Mouse (Mus musculus) stomach, postnatal 0 days (tissue): ENCODE measurements around the gene Acat3. TPM values are rescaled to one million over a fixed set of nuclear protein-coding genes. Genes with fewer than 3 reads are reported as not detected.
"Not testable (repeated sequence)": the region's sequence is repeated elsewhere in the genome, so short reads cannot be mapped to it uniquely, and the experiment has no call there.

Experiments used
- ATAC-seq: fragments of 200-750 bp; cut with Nextera tagmentation; 2 replicates; pipeline ENCODE4 v1.8.0; 2017; ENCODE audit not compliant: low FRiP score, low TSS enrichment
- DNase-seq: peaks from one replicate; pipeline ENCODE4 v3.0.0-alpha.2; 2016; ENCODE audit warnings: low spot score
- H3K27ac ChIP-seq: fragments of 300-500 bp; sonication (generic); replicated peaks from 2 replicates; pipeline ENCODE4 v1.5.1; 2014; ENCODE audit warnings: mild to moderate bottlenecking, control low read depth
- H3K27me3 ChIP-seq: fragments of 300-500 bp; sonication (generic); 2 replicates; pipeline ENCODE4 v1.6.1; 2014; ENCODE audit warnings: low read length; ENCODE audit not compliant: control insufficient read depth, insufficient read depth
- H3K36me3 ChIP-seq: fragments of 300-500 bp; sonication (generic); 2 replicates; pipeline ENCODE4 v1.6.1; 2014; ENCODE audit warnings: low read length, mixed read lengths; ENCODE audit not compliant: control insufficient read depth, insufficient read depth
- H3K4me1 ChIP-seq: fragments of 300-500 bp; sonication (generic); replicated peaks from 2 replicates; pipeline ENCODE4 v1.6.1; 2014; ENCODE audit warnings: antibody characterized with exemption; ENCODE audit not compliant: control insufficient read depth, insufficient read depth
- H3K4me2 ChIP-seq: fragments of 300-500 bp; sonication (generic); replicated peaks from 2 replicates; pipeline ENCODE4 v1.6.1; 2014; ENCODE audit warnings: low read depth, mild to moderate bottlenecking, control low read depth, moderate library complexity
- H3K4me3 ChIP-seq: fragments of 300-500 bp; sonication (generic); 2 replicates; pipeline ENCODE4 v1.5.1; 2014; ENCODE audit warnings: low read depth, low read length, control low read depth
- H3K9ac ChIP-seq: fragments of 300-500 bp; sonication (generic); 2 replicates; pipeline ENCODE4 v1.6.1; 2014; ENCODE audit warnings: mild to moderate bottlenecking, low read length, control low read depth, mixed read lengths
- H3K9me3 ChIP-seq: fragments of 300-500 bp; sonication (generic); 2 replicates; pipeline ENCODE4 v1.6.1; 2016; ENCODE audit warnings: low read length; ENCODE audit not compliant: control insufficient read depth
- CTCF ChIP-seq: IDR thresholded peaks from 2 replicates; pipeline ENCODE4 v1.5.1; 2016; ENCODE audit warnings: antibody characterized with exemption, low read depth, mild to moderate bottlenecking, moderate library complexity
- EP300 ChIP-seq: optimal IDR thresholded peaks from 2 replicates; pipeline ENCODE3; 2016; ENCODE audit warnings: antibody characterized with exemption
- WGBS: fragments of 180-500 bp; shearing (Covaris S2); extraction: QIAGEN DNeasy Blood & Tissue Kit; methylation state at CpG from one replicate; pipeline ENCODE4 v1.1.7; 2014; 5-methylcytosine and 5-hydroxymethylcytosine counted together
- polyA plus RNA-seq: library from polyadenylated mRNA; unstranded; fragments of >200 nt; fragmentation: Nextera tagmentation; extraction: Ambion mirVana; gene quantifications from 2 replicates; pipeline ENCODE4 v1.2.1, GENCODE M21; 2015

The Acat3 gene
- polyA plus RNA-seq, 1 experiment from 2014 or later = 0.62 TPM

GRCm38 (mm10) chr17:12963476-12963875 is 23.1 kb upstream of the Acat3 start:
- H3K36me3 ChIP-seq = peaks cover 8% of the 10 kb centered on the region; the same call in 1 of the 2 replicates
- no peaks in the 10 kb centered on the region for H3K9me3 ChIP-seq
- WGBS = 59% methylated on average over 3 of the region's 3 CpGs
- no peak overlapping the region for H3K9ac ChIP-seq
- H3K27ac ChIP-seq = no peak overlapping the region
- H3K4me3 ChIP-seq = no peak overlapping the region
- H3K4me1 ChIP-seq = no peaks in the 10 kb centered on the region
- ATAC-seq (no peak), DNase-seq (no peak)
- no peak overlapping the region for H3K4me2 ChIP-seq
- no peaks in the 10 kb centered on the region for H3K27me3 ChIP-seq
- TF ChIP-seq EP300 = no peak
- no peak for TF ChIP-seq CTCF

- no peaks in the 10 kb centered on the region for H3K4me1 ChIP-seq
- no peaks in the 10 kb centered on the region for H3K36me3 ChIP-seq
- peak within 1 kb of the TSS; percentile 64 for H3K9ac ChIP-seq
- DNase-seq = peak; percentile 94
- H3K27me3 ChIP-seq = no peaks in the 10 kb centered on the region
- peak within 1 kb of the TSS; percentile 69 for H3K4me2 ChIP-seq
- no peaks in the 10 kb centered on the region for H3K9me3 ChIP-seq
- peak within 1 kb of the TSS; percentile 81 for H3K27ac ChIP-seq
- ATAC-seq = peak; percentile 98
- peak within 1 kb of the TSS; percentile 72 for H3K4me3 ChIP-seq
- no peak for TF ChIP-seq CTCF
- TF ChIP-seq EP300 = no peak
- under 1% methylated on average over 40 of the region's 42 CpGs for WGBS
Measured at GRCm38 (mm10) chr17:12960331-12960873, 20.0 kb upstream of the Acat3 start, which contains the start of gene Acat2. Gene Acat2 (minus strand): TSS chr17:12960747.

GRCm38 (mm10) chr17:12959377-12959776 is 19.0 kb upstream of the Acat3 start:
- H3K36me3 ChIP-seq, H3K27ac ChIP-seq, DNase-seq, H3K4me1 ChIP-seq, H3K4me3 ChIP-seq, H3K4me2 ChIP-seq, H3K27me3 ChIP-seq, H3K9ac ChIP-seq, ATAC-seq, H3K9me3 ChIP-seq: not testable (repeated sequence)
- WGBS = 29% methylated on average over 1 of the region's 2 CpGs

- Histone ChIP-seq H3K9ac (no peak overlapping the region), H3K36me3 (peaks cover 3% of the 10 kb centered on the region), H3K4me2 (no peak overlapping the region), H3K27ac (no peak overlapping the region), H3K4me3 (no peak overlapping the region), H3K4me1 (no peaks in the 10 kb centered on the region), H3K9me3 (no peaks in the 10 kb centered on the region), H3K27me3 (no peaks in the 10 kb centered on the region)
- DNase-seq (no peak), ATAC-seq (no peak)
- WGBS = 88% methylated on average over 8 of the region's 8 CpGs
- TF ChIP-seq CTCF = no peak
- no peak for TF ChIP-seq EP300
Measured at GRCm38 (mm10) chr17:12956664-12957063, 16.3 kb upstream of the Acat3 start.

GRCm38 (mm10) chr17:12949669-12950068 is 9.3 kb upstream of the Acat3 start:
- no peak for TF ChIP-seq EP300
- no peak for TF ChIP-seq CTCF
- Histone ChIP-seq H3K9me3 (no peaks in the 10 kb centered on the region), H3K4me2 (no peak overlapping the region), H3K27me3 (no peaks in the 10 kb centered on the region), H3K4me1 (no peaks in the 10 kb centered on the region), H3K36me3 (peaks cover 6% of the 10 kb centered on the region), H3K4me3 (no peak overlapping the region), H3K27ac (no peak overlapping the region), H3K9ac (no peak overlapping the region)
- 90% methylated on average over 5 of the region's 5 CpGs for WGBS
- DNase-seq (no peak), ATAC-seq (no peak)

GRCm38 (mm10) chr17:12942459-12943162 is 2.2 kb upstream of the Acat3 start:
- Histone ChIP-seq H3K4me1 (no peaks in the 10 kb centered on the region), H3K9ac (no peak overlapping the region), H3K4me3 (no peak overlapping the region), H3K9me3 (no peaks in the 10 kb centered on the region), H3K27ac (no peak overlapping the region), H3K27me3 (no peaks in the 10 kb centered on the region), H3K4me2 (no peak overlapping the region), H3K36me3 (no peaks in the 10 kb centered on the region; the same call in none of the 2 replicates)
- WGBS = 86% methylated on average over 6 of the region's 6 CpGs
- DNase-seq = no peak
- no peak for TF ChIP-seq CTCF
- no peak for TF ChIP-seq EP300
- no peak for ATAC-seq
